Mouse (Mus musculus): ENCODE data around the gene Dlgap1. TPM values are rescaled to one million over a fixed set of nuclear protein-coding genes. Genes with fewer than 3 reads are reported as not detected.

The Dlgap1 gene
- total and polyA plus RNA-seq, 2 experiments from 2014 or later, result 0.20 to 0.76 TPM

DNA sequence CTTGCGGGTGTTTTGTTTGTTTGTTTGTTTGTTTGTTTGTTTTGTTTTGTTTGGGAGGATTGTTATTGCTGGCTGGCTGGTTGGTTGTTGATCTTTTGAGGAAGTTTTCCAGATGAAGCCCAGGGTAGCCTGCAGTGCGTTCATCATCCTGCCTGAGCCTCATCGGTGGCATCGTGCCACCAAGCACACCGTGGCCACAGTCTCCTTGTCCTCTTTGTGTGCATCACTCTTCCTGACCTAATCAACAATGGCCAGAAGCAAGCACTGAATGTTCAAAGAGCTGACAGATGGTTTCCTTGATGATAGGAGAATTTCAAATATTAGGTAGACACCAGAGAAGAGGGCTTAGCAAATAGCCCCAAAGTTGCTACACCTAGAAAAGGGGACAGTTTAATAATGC, 336.1 kb downstream of the Dlgap1 start:
- WGBS, result 72% methylated on average over 5 of the region's 5 CpGs
- H3K27ac ChIP-seq (ENCODE audit: low read depth), result no peak overlapping the region
- no peak for ATAC-seq (ENCODE audit: insufficient read depth, low read depth)
- no peak overlapping the region for H3K4me2 ChIP-seq (ENCODE audit: low read depth, low read length)
- DNase-seq (ENCODE audit: low spot score), result no peak
- no peaks in the 10 kb centered on the region for H3K4me1 ChIP-seq (ENCODE audit: control insufficient read depth, insufficient read depth)
- H3K9me3 ChIP-seq (replicated peaks; ENCODE audit: control insufficient read depth, low read length), result no peaks in the 10 kb centered on the region
- TF ChIP-seq EP300 (IDR thresholded peaks at IDR 0.05; ENCODE audit: low read depth) (no peak), CTCF (IDR thresholded peaks at IDR 0.05; ENCODE audit: low read depth) (no peak)
- no peaks in the 10 kb centered on the region for H3K27me3 ChIP-seq (ENCODE audit: control insufficient read depth, insufficient read depth, low read length)
- H3K4me3 ChIP-seq (ENCODE audit: low read depth, low read length), result no peak overlapping the region
- H3K36me3 ChIP-seq (replicated peaks; ENCODE audit: control insufficient read depth, insufficient read depth, low read length), result no peaks in the 10 kb centered on the region
- no peak overlapping the region for H3K9ac ChIP-seq (replicated peaks; ENCODE audit: low read depth, low read length)

DNA sequence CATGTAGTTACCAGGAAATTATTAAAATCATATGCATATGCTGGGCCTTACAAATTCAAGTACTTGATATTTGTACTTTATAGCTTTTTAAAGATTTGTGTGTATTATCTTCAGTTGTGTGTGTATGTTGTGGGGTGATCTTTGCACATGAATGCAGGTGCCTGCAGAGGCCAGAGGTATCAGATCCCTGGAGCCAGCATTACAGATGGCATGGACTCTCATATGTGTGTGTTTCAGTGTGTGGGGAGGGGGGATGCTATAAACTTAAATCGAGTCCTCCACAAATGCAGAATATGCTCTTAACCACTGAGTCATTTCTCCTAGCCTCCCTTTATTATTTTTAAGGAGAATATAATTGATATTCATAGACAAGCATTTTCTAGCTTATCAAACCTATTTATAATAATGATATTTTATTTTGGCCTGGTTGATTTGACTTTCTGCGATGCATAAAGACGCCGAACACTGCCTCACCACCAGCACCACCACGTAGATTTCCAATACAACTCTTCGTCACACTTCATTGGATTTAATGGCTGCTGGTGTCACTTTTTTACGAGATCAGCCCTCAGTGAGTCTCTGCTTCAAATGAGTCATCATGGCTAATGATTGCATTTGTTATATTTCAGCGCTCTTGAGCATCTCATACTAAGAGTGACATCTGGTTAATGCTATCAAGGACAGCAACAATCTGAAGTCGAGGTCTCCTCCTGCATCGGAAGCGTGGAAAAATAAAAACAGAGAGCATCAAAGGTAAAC, 338.7 kb downstream of the Dlgap1 start:
- TF ChIP-seq CTCF (IDR thresholded peaks at IDR 0.05; ENCODE audit: low read depth) (no peak), EP300 (IDR thresholded peaks at IDR 0.05; ENCODE audit: low read depth) (no peak)
- Histone ChIP-seq H3K36me3 (replicated peaks; ENCODE audit: control insufficient read depth, insufficient read depth, low read length) (no peaks in the 10 kb centered on the region), H3K4me1 (ENCODE audit: control insufficient read depth, insufficient read depth) (no peaks in the 10 kb centered on the region), H3K9ac (replicated peaks; ENCODE audit: low read depth, low read length) (no peak overlapping the region), H3K27me3 (ENCODE audit: control insufficient read depth, insufficient read depth, low read length) (no peaks in the 10 kb centered on the region), H3K4me3 (ENCODE audit: low read depth, low read length) (no peak overlapping the region), H3K4me2 (ENCODE audit: low read depth, low read length) (no peak overlapping the region), H3K27ac (ENCODE audit: low read depth) (no peak overlapping the region), H3K9me3 (replicated peaks; ENCODE audit: control insufficient read depth, low read length) (no peaks in the 10 kb centered on the region)
- DNase-seq (ENCODE audit: low spot score) (no peak), ATAC-seq (ENCODE audit: insufficient read depth, low read depth) (no peak)
- 75% methylated on average over 11 of the region's 11 CpGs for WGBS

DNA sequence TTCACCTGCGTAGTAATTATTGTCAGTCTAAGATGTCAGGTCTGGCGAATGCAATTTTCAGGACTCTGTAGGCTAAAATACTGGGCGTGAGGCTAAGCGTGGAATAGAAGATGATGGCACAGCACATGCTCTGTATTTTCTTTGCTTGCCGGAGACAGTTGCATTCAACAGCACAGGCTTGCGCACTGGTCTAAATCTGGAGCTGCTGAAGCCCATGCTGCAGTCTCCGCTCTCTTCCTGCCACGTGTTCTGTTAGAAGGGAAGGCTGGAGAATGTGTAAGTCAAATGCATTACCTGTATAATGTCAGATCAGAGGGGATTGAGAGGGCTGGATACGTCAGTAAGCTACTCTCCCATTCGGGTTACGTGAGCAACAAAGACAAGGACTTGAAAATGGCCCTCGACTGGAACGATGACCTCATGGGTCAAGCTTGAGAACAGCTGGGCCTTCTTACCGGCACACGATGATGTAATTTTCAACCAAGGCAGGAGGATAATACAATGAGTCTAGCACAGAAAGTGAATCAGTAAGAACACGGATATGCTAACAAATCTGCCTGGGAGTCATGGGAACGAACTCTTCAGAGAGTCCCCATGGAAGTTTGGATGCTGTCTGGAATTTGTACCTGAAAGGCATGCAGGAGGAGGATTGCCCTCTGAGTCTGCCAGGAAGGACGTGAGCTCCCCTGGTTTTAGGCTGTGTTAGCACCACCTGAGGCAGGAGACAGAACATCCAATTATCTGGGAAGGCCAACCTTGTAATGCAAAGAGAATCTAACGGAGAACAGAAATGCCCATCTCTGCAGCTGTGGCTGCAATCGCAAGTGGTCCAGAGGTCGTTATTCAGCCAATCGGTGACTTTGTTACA, 339.7 kb downstream of the Dlgap1 start:
- H3K36me3 ChIP-seq (replicated peaks; ENCODE audit: control insufficient read depth, insufficient read depth, low read length), result no peaks in the 10 kb centered on the region
- no peak for ATAC-seq (ENCODE audit: insufficient read depth, low read depth)
- no peak for DNase-seq (ENCODE audit: low spot score)
- no peak overlapping the region for H3K9ac ChIP-seq (replicated peaks; ENCODE audit: low read depth, low read length)
- no peak overlapping the region for H3K27ac ChIP-seq (ENCODE audit: low read depth)
- no peak overlapping the region for H3K4me2 ChIP-seq (ENCODE audit: low read depth, low read length)
- TF ChIP-seq EP300 (IDR thresholded peaks at IDR 0.05; ENCODE audit: low read depth) (no peak), CTCF (IDR thresholded peaks at IDR 0.05; ENCODE audit: low read depth) (no peak)
- no peak overlapping the region for H3K4me3 ChIP-seq (ENCODE audit: low read depth, low read length)
- no peaks in the 10 kb centered on the region for H3K4me1 ChIP-seq (ENCODE audit: control insufficient read depth, insufficient read depth)
- 65% methylated on average over 22 of the region's 22 CpGs for WGBS
- H3K9me3 ChIP-seq (replicated peaks; ENCODE audit: control insufficient read depth, low read length), result no peaks in the 10 kb centered on the region
- no peaks in the 10 kb centered on the region for H3K27me3 ChIP-seq (ENCODE audit: control insufficient read depth, insufficient read depth, low read length)

DNA sequence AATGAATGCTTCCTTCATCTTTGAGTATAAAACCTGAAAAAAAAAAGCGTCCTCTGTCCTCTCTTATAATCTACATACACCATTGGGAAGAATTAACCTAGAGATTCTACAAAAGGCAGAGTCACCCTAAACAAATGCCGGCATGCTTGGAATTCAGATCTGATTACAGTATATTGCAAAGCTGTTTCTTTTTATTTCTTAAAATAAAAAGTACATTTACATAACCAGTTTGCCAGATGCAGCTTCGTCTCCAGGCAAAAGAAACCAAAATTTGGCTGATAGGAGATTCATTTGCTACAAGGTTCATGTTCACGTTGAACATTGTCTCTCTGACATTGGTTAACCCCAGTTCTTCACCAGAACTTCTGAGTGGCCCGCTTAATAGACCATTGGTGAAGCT, 347.5 kb downstream of the Dlgap1 start:
- ATAC-seq (ENCODE audit: insufficient read depth, low read depth), result no peak
- Histone ChIP-seq H3K4me1 (ENCODE audit: control insufficient read depth, insufficient read depth) (no peaks in the 10 kb centered on the region), H3K4me2 (ENCODE audit: low read depth, low read length) (no peak overlapping the region), H3K36me3 (replicated peaks; ENCODE audit: control insufficient read depth, insufficient read depth, low read length) (no peaks in the 10 kb centered on the region), H3K4me3 (ENCODE audit: low read depth, low read length) (no peak overlapping the region), H3K27ac (ENCODE audit: low read depth) (no peak overlapping the region), H3K9ac (replicated peaks; ENCODE audit: low read depth, low read length) (no peak overlapping the region), H3K9me3 (replicated peaks; ENCODE audit: control insufficient read depth, low read length) (no peaks in the 10 kb centered on the region), H3K27me3 (ENCODE audit: control insufficient read depth, insufficient read depth, low read length) (no peaks in the 10 kb centered on the region)
- no peak for TF ChIP-seq CTCF (IDR thresholded peaks at IDR 0.05; ENCODE audit: low read depth)
- no peak for TF ChIP-seq EP300 (IDR thresholded peaks at IDR 0.05; ENCODE audit: low read depth)
- WGBS, result 63% methylated on average over 5 of the region's 5 CpGs
- DNase-seq (ENCODE audit: low spot score), result no peak

DNA sequence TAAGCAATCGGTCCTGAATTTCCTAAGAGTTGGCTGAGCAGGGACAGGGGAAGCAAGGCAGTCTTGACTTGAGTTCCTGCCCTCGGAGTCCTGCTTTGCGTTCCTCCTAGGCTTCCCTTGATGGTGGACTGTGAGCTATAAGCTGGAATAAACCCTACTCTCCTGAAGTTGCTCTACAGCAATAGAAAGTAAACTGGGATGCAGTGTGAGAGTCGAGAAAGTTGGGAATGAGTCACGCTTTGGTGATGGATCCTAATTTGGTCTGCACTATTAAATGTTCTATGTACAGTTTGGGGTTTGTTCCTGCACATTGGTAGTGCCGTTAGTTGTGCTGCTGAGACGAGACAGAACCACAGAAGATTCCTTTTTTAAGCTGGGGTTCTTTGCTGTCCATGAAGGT, 348.9 kb downstream of the Dlgap1 start:
- H3K36me3 ChIP-seq (replicated peaks; ENCODE audit: control insufficient read depth, insufficient read depth, low read length), result no peaks in the 10 kb centered on the region
- H3K4me2 ChIP-seq (ENCODE audit: low read depth, low read length), result no peak overlapping the region
- WGBS, result 74% methylated on average over 7 of the region's 7 CpGs

More for the DNA sequence above, 348.9 kb downstream of the Dlgap1 start:
- Histone ChIP-seq H3K9ac (replicated peaks; ENCODE audit: low read depth, low read length) (no peak overlapping the region), H3K4me1 (ENCODE audit: control insufficient read depth, insufficient read depth) (no peaks in the 10 kb centered on the region), H3K27me3 (ENCODE audit: control insufficient read depth, insufficient read depth, low read length) (no peaks in the 10 kb centered on the region), H3K9me3 (replicated peaks; ENCODE audit: control insufficient read depth, low read length) (no peaks in the 10 kb centered on the region), H3K4me3 (ENCODE audit: low read depth, low read length) (no peak overlapping the region), H3K27ac (ENCODE audit: low read depth) (no peak overlapping the region)
- no peak for DNase-seq (ENCODE audit: low spot score)
- no peak for TF ChIP-seq EP300 (IDR thresholded peaks at IDR 0.05; ENCODE audit: low read depth)
- TF ChIP-seq CTCF (IDR thresholded peaks at IDR 0.05; ENCODE audit: low read depth), result no peak
- ATAC-seq (ENCODE audit: insufficient read depth, low read depth), result no peak
